Mouse (Mus musculus) G1E (cell line): ENCODE measurements around the gene Med27.

Experiments used
- CTCF ChIP-seq: IDR thresholded peaks from 2 replicates; pipeline ENCODE4 v1.5.1; 2012; ENCODE audit warnings: low read depth, low read length, inconsistent platforms, mixed read lengths
- TAL1 ChIP-seq: conservative IDR thresholded peaks from 2 replicates; pipeline ENCODE4 v1.6.1; 2012; ENCODE audit warnings: low read depth, low read length, inconsistent platforms, mixed read lengths

DNA sequence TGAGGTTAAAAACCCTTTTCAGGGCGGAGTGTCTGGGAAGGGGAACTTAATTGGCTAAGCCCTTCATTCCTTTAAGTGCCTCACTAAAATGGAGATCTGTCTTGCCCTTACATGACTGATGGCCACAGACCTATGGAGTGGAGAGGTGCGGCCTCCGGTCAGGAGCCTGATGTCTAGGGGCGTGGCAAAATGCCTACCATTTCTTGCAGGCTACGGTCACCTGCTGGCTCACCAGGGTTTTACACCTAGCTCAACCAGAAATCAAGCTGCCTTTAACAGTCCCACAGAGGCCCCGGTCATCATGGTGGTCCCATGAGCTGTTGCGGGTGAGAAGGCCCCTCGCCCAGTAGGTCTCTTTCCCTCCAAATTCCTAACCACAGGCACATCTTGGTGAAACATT, 190.7 kb downstream of the Med27 start:
- TF ChIP-seq CTCF (no peak), TAL1 (no peak)
